Mouse (Mus musculus): Measurements from ENCODE around the gene Oas3. TPM values are rescaled to one million over a fixed set of nuclear protein-coding genes. Genes with fewer than 3 reads are reported as not detected.

Gene Oas3
- polyA plus RNA-seq, 1 experiment from 2014 or later: 0.09 TPM

DNA sequence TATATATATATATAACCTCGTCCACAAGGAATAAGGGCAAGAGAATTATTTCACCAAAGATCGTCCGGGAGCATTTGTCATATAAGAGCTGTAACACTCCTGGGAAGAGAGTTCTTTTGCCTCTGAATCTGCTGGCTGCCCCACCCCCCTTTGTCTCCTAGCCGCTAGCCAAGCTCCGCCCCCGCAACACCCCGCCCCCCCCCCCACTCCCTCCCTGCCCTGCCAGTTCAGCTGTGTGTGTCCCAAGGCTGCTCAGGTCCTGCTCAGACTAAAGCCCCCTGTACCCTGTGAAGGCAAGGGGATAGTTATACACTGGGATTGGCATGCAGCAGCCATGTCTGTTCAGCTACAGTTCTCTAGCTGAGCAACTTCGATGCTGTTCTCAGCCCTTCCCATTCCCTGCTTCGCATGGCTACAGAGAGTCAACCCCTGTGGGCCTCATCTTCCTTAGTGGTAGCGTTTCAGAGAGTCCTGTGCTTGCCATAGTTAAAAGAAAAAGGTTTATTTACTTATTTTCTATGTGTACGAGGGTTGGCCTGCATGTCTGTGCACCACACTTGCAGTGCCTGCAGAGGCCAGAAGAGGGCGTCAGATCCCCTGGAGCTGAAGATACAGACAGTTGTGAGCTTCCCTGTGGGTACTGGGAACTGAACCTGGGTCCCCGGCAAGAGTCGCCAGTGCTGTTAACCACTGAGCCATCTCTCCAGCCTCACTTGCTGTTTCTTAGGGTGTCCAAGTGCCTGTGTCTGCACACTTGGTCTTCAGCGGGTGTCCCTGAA is 58.7 kb downstream of the Oas3 start:
- ATAC-seq (replicated peaks; ENCODE audit: insufficient number of reproducible peaks, low FRiP score, low TSS enrichment): no peak
- WGBS (ENCODE audit: insufficient replicate concordance): 61% methylated on average over 14 of the region's 15 CpGs
- H3K4me1 ChIP-seq (ENCODE audit: control insufficient read depth, insufficient read depth, low read length): no peaks in the 10 kb centered on the region

GRCm38 (mm10) chr5:120717136-120717535 is 60.3 kb downstream of the Oas3 start:
- Histone ChIP-seq H3K4me1 (ENCODE audit: control insufficient read depth, insufficient read depth, low read length) (no peaks in the 10 kb centered on the region), H3K27me3 (ENCODE audit: control insufficient read depth, insufficient read depth, low read length) (peaks cover 33% of the 10 kb centered on the region), H3K27ac (ENCODE audit: low read depth, low read length) (no peak overlapping the region), H3K9me3 (replicated peaks; ENCODE audit: control insufficient read depth, low read length) (no peaks in the 10 kb centered on the region), H3K4me3 (ENCODE audit: low read depth, low read length) (no peak overlapping the region), H3K36me3 (ENCODE audit: control insufficient read depth, insufficient read depth, low read length) (no peaks in the 10 kb centered on the region), H3K4me2 (no peak overlapping the region), H3K9ac (ENCODE audit: low read depth, low read length) (no peak overlapping the region)
- 66% methylated on average over 10 of the region's 10 CpGs for WGBS (ENCODE audit: insufficient replicate concordance)
- ATAC-seq (replicated peaks; ENCODE audit: insufficient number of reproducible peaks, low FRiP score, low TSS enrichment): no peak

More for the DNA sequence above, 58.7 kb downstream of the Oas3 start:
- Histone ChIP-seq H3K27me3 (ENCODE audit: control insufficient read depth, insufficient read depth, low read length) (peaks cover 17% of the 10 kb centered on the region), H3K27ac (ENCODE audit: low read depth, low read length) (no peak overlapping the region), H3K9ac (ENCODE audit: low read depth, low read length) (no peak overlapping the region), H3K9me3 (replicated peaks; ENCODE audit: control insufficient read depth, low read length) (no peaks in the 10 kb centered on the region), H3K4me3 (ENCODE audit: low read depth, low read length) (no peak overlapping the region), H3K4me2 (no peak overlapping the region), H3K36me3 (ENCODE audit: control insufficient read depth, insufficient read depth, low read length) (no peaks in the 10 kb centered on the region)

DNA sequence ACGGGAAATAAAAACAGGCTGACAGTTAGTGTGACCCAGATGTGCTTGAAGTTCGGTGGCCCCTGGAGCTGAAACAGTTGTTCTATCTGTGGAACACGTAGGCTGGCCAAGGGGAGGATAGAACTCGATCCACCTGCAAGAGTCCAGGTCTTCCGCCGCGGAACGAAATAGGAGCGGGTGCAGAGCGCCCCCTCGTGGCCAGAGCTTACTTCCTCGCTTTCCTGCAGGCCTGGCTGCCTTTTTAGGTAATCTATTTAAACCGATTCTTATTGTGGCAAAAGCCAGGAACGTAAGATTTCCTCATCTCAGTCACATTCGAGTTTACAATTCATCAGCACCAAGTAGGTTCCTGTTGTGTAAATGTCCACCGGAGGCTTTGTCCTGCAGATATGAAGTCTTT is 63.1 kb downstream of the Oas3 start:
- Histone ChIP-seq H3K4me2 (no peak overlapping the region; the same call in 1 of the 2 replicates), H3K9ac (ENCODE audit: low read depth, low read length) (no peak overlapping the region), H3K27ac (ENCODE audit: low read depth, low read length) (no peak overlapping the region), H3K27me3 (ENCODE audit: control insufficient read depth, insufficient read depth, low read length) (peaks cover 61% of the 10 kb centered on the region), H3K9me3 (replicated peaks; ENCODE audit: control insufficient read depth, low read length) (no peaks in the 10 kb centered on the region), H3K4me3 (ENCODE audit: low read depth, low read length) (no peak overlapping the region), H3K4me1 (ENCODE audit: control insufficient read depth, insufficient read depth, low read length) (peaks cover 15% of the 10 kb centered on the region), H3K36me3 (ENCODE audit: control insufficient read depth, insufficient read depth, low read length) (no peaks in the 10 kb centered on the region)
- 3% methylated on average over 16 of the region's 16 CpGs for WGBS (ENCODE audit: insufficient replicate concordance)
- no peak for ATAC-seq (replicated peaks; ENCODE audit: insufficient number of reproducible peaks, low FRiP score, low TSS enrichment)

GRCm38 (mm10) chr5:120712721-120713120 is 64.7 kb downstream of the Oas3 start:
- Histone ChIP-seq H3K36me3 (ENCODE audit: control insufficient read depth, insufficient read depth, low read length) (no peaks in the 10 kb centered on the region), H3K9me3 (replicated peaks; ENCODE audit: control insufficient read depth, low read length) (no peaks in the 10 kb centered on the region), H3K27me3 (ENCODE audit: control insufficient read depth, insufficient read depth, low read length) (peaks cover 77% of the 10 kb centered on the region), H3K4me1 (ENCODE audit: control insufficient read depth, insufficient read depth, low read length) (peaks cover 15% of the 10 kb centered on the region), H3K4me3 (ENCODE audit: low read depth, low read length) (no peak overlapping the region), H3K9ac (ENCODE audit: low read depth, low read length) (no peak overlapping the region), H3K27ac (ENCODE audit: low read depth, low read length) (no peak overlapping the region), H3K4me2 (no peak overlapping the region)
- WGBS (ENCODE audit: insufficient replicate concordance): 66% methylated on average over 8 of the region's 8 CpGs
- no peak for ATAC-seq (replicated peaks; ENCODE audit: insufficient number of reproducible peaks, low FRiP score, low TSS enrichment)

DNA sequence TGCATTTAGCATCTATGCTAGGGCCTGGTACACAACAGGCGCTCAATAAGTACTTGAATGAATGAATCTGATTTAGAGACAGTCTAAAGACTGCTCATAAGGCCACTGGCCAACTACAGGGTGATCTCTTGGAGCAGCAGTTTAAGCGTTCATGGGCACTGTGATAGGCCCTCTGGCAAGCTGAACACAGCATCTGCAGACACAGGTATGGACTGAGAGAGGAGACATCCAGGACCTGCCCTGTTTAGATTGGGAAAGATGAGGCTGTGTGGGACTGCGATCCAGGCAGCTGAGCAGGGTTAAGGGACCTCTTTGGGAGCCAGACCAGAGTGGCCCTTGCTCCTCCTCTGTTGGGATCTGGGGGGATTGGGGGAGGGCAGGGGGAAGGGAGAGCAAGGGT is 65.6 kb downstream of the Oas3 start, which contains the start of gene Dtx1:
Gene Dtx1 (minus strand): TSS at position 101 of the 400 bp plus-strand sequence.
- no peaks in the 10 kb centered on the region for H3K9me3 ChIP-seq (replicated peaks; ENCODE audit: control insufficient read depth, low read length)
- peak within 1 kb of the TSS; percentile 66 for H3K4me2 ChIP-seq
- H3K9ac ChIP-seq (ENCODE audit: low read depth, low read length): peak within 1 kb of the TSS; percentile 22; the same call in 1 of the 2 replicates
- H3K4me3 ChIP-seq (ENCODE audit: low read depth, low read length): peak within 1 kb of the TSS; percentile 42
- WGBS (ENCODE audit: insufficient replicate concordance): 36% methylated on average over 3 of the region's 3 CpGs
- peaks cover 15% of the 10 kb centered on the region for H3K4me1 ChIP-seq (ENCODE audit: control insufficient read depth, insufficient read depth, low read length)
- no peak within 1 kb of the TSS for H3K27ac ChIP-seq (ENCODE audit: low read depth, low read length)
- no peaks in the 10 kb centered on the region for H3K36me3 ChIP-seq (ENCODE audit: control insufficient read depth, insufficient read depth, low read length)
- no peak for ATAC-seq (replicated peaks; ENCODE audit: insufficient number of reproducible peaks, low FRiP score, low TSS enrichment)
- peaks cover 85% of the 10 kb centered on the region for H3K27me3 ChIP-seq (ENCODE audit: control insufficient read depth, insufficient read depth, low read length)

DNA sequence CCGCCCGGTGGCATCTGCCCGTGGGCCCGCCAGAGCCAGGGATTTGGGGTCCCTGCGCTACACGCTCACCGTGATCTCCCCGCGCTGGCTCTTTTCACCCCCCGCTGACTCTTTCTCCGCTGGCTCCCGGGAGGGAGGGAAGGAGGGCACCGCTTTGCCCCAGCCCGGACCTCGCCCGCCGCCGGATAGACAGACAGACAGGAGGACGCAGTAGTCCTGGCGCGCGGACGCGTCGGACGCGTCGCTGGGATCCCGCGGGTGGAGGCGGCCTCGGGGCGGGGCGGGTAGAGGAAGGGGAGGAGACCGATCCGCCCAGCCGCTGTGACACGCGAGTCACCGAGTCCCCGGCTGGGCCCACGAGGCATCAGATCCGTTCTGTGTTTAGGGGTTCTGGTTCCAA is 66.0 kb downstream of the Oas3 start:
- no peak for ATAC-seq (replicated peaks; ENCODE audit: insufficient number of reproducible peaks, low FRiP score, low TSS enrichment)
- Histone ChIP-seq H3K36me3 (ENCODE audit: control insufficient read depth, insufficient read depth, low read length) (no peaks in the 10 kb centered on the region), H3K4me2 (peak overlapping the region; percentile 66), H3K27me3 (ENCODE audit: control insufficient read depth, insufficient read depth, low read length) (peaks cover 85% of the 10 kb centered on the region), H3K4me1 (ENCODE audit: control insufficient read depth, insufficient read depth, low read length) (peaks cover 15% of the 10 kb centered on the region), H3K9me3 (replicated peaks; ENCODE audit: control insufficient read depth, low read length) (no peaks in the 10 kb centered on the region), H3K4me3 (ENCODE audit: low read depth, low read length) (peak overlapping the region; percentile 42), H3K27ac (ENCODE audit: low read depth, low read length) (no peak overlapping the region), H3K9ac (ENCODE audit: low read depth, low read length) (peak overlapping the region; percentile 22; the same call in 1 of the 2 replicates)
- WGBS (ENCODE audit: insufficient replicate concordance): 3% methylated on average over 39 of the region's 43 CpGs

- Histone ChIP-seq H3K27ac (ENCODE audit: low read depth, low read length) (no peak overlapping the region), H3K4me3 (ENCODE audit: low read depth, low read length) (peak overlapping the region; percentile 42), H3K9me3 (replicated peaks; ENCODE audit: control insufficient read depth, low read length) (no peaks in the 10 kb centered on the region), H3K9ac (ENCODE audit: low read depth, low read length) (no peak overlapping the region), H3K27me3 (ENCODE audit: control insufficient read depth, insufficient read depth, low read length) (peaks cover 87% of the 10 kb centered on the region), H3K4me2 (peak overlapping the region; percentile 66), H3K36me3 (ENCODE audit: control insufficient read depth, insufficient read depth, low read length) (no peaks in the 10 kb centered on the region), H3K4me1 (ENCODE audit: control insufficient read depth, insufficient read depth, low read length) (peaks cover 15% of the 10 kb centered on the region)
- no peak for ATAC-seq (replicated peaks; ENCODE audit: insufficient number of reproducible peaks, low FRiP score, low TSS enrichment)
- 3% methylated on average over 30 of the region's 34 CpGs for WGBS (ENCODE audit: insufficient replicate concordance)
Observed at GRCm38 (mm10) chr5:120710826-120711248, 66.6 kb downstream of the Oas3 start.

DNA sequence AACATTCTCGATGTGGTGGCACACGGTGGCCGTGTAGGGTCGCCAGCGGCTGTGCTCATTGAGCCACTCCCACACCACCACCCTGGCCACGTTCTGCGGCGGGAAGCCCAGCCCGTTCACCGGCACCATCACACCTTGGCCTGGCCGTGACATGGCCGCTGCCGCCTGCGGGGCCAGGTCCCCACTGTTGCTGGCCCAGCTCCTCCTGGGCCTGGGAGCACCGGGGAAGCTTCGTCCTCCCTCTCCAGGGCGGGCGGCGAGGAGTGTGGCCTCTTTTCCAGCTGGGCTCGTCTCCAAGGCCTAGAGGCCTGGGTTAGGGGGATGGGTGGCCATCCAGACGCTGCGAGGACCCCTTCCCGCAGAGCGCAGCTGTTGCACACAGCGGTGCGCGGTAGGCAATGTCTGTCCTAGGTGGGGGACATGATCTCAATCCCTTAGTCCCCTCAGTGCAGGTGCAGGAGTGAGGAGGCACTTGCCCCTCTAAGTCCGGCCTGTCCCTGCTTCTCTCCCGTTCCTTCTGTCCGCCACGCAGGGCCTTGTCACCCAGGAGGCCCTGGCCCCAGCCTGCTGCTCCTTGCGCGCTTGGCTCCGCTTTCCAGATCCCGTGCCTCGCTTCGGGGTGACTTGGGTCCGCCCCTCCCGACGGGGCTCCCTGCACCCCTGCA is 67.2 kb downstream of the Oas3 start:
- WGBS (ENCODE audit: insufficient replicate concordance): 4% methylated on average over 40 of the region's 40 CpGs
- 0 out of 2 replicates have a peak, but pooled peaks have one; percentile 20 for ATAC-seq (replicated peaks; ENCODE audit: insufficient number of reproducible peaks, low FRiP score, low TSS enrichment)
- Histone ChIP-seq H3K4me1 (ENCODE audit: control insufficient read depth, insufficient read depth, low read length) (peaks cover 15% of the 10 kb centered on the region), H3K27ac (ENCODE audit: low read depth, low read length) (no peak overlapping the region), H3K9me3 (replicated peaks; ENCODE audit: control insufficient read depth, low read length) (no peaks in the 10 kb centered on the region), H3K4me2 (peak overlapping the region; percentile 66), H3K36me3 (ENCODE audit: control insufficient read depth, insufficient read depth, low read length) (no peaks in the 10 kb centered on the region), H3K27me3 (ENCODE audit: control insufficient read depth, insufficient read depth, low read length) (peaks cover 88% of the 10 kb centered on the region), H3K9ac (ENCODE audit: low read depth, low read length) (no peak overlapping the region), H3K4me3 (ENCODE audit: low read depth, low read length) (peak overlapping the region; percentile 42)
